Mouse (Mus musculus): Measurements from ENCODE around the gene Hmgb1. TPM values are rescaled to one million over a fixed set of nuclear protein-coding genes. Genes with fewer than 3 reads are reported as not detected.

Gene Hmgb1
- 100 to 1,000 TPM in 5 of 26 experiments, 10 to 100 TPM in 21; 13.6 to 133 (median 39.9) TPM for total RNA-seq (2018; cell fraction: chromatin; rRNA removed)
- total RNA-seq (2018; cell fraction: cytosol; rRNA removed): 100 to 1,000 TPM; 121 to 231 (median 151) TPM
- 100 to 1,000 TPM in 8 of 26 experiments, 10 to 100 TPM in 18; 30.3 to 192 (median 57.9) TPM for total RNA-seq (2018; cell fraction: nucleus; rRNA removed)
- polyA plus RNA-seq (2018): 165 to 414 TPM (median 209 TPM) in 3 replicates

GRCm38 (mm10) chr5:149184104-149184843 is at the start of gene Hmgb1, which contains the start of gene Uspl1:
Hmgb1 (minus strand) TSS chr5:149184489.
Uspl1 (plus strand) TSS chr5:149184350.
- Histone ChIP-seq H3K36me3 (ENCODE audit: inconsistent target) (peaks cover 14% of the 10 kb centered on the region), H3K27ac (peak within 1 kb of the TSS; percentile 97), H3K4me3 (ENCODE audit: inconsistent target) (peak within 1 kb of the TSS; percentile 95), H3K79me2 (ENCODE audit: inconsistent target) (peaks cover 55% of the 10 kb centered on the region)
- WGBS (ENCODE audit: missing documents): under 1% methylated on average over 53 of the region's 59 CpGs

GRCm38 (mm10) chr5:149229619-149230339 is 45.5 kb upstream of the Hmgb1 start:
- 89% methylated on average over 15 of the region's 18 CpGs for WGBS (ENCODE audit: missing documents)
- peak overlapping the region; percentile 79 for H3K27ac ChIP-seq

GRCm38 (mm10) chr5:149228700-149229618 is 44.7 kb upstream of the Hmgb1 start:
- 3% methylated on average over 54 of the region's 55 CpGs for WGBS (ENCODE audit: missing documents)

More at GRCm38 (mm10) chr5:149229619-149230339, 45.5 kb upstream of the Hmgb1 start:
- Histone ChIP-seq H3K79me2 (ENCODE audit: inconsistent target) (no peaks in the 10 kb centered on the region), H3K36me3 (ENCODE audit: inconsistent target) (no peaks in the 10 kb centered on the region), H3K4me3 (ENCODE audit: inconsistent target) (peak overlapping the region; percentile 50)

GRCm38 (mm10) chr5:149224666-149225065 is 40.4 kb upstream of the Hmgb1 start:
- H3K4me3 ChIP-seq (ENCODE audit: inconsistent target): no peak overlapping the region
- no peaks in the 10 kb centered on the region for H3K79me2 ChIP-seq (ENCODE audit: inconsistent target)
- H3K27ac ChIP-seq: no peak overlapping the region
- H3K36me3 ChIP-seq (ENCODE audit: inconsistent target): no peaks in the 10 kb centered on the region
- 59% methylated on average over 7 of the region's 7 CpGs for WGBS (ENCODE audit: missing documents)

More at GRCm38 (mm10) chr5:149228700-149229618, 44.7 kb upstream of the Hmgb1 start:
- Histone ChIP-seq H3K79me2 (ENCODE audit: inconsistent target) (no peaks in the 10 kb centered on the region), H3K4me3 (ENCODE audit: inconsistent target) (peak overlapping the region; percentile 50), H3K27ac (peak overlapping the region; percentile 79), H3K36me3 (ENCODE audit: inconsistent target) (no peaks in the 10 kb centered on the region)

GRCm38 (mm10) chr5:149221355-149221754 is 37.1 kb upstream of the Hmgb1 start:
- 54% methylated on average over 4 of the region's 4 CpGs for WGBS (ENCODE audit: missing documents)
- H3K4me3 ChIP-seq (ENCODE audit: inconsistent target): no peak overlapping the region
- H3K79me2 ChIP-seq (ENCODE audit: inconsistent target): no peaks in the 10 kb centered on the region
- no peak overlapping the region for H3K27ac ChIP-seq
- no peaks in the 10 kb centered on the region for H3K36me3 ChIP-seq (ENCODE audit: inconsistent target)

- WGBS (ENCODE audit: missing documents): 68% methylated on average over 3 of the region's 3 CpGs
- Histone ChIP-seq H3K27ac (no peak overlapping the region), H3K4me3 (ENCODE audit: inconsistent target) (no peak overlapping the region), H3K36me3 (ENCODE audit: inconsistent target) (peaks cover 18% of the 10 kb centered on the region; the same call in 1 of the 2 replicates), H3K79me2 (ENCODE audit: inconsistent target) (no peaks in the 10 kb centered on the region)
These were observed 35.2 kb upstream of the Hmgb1 start for GRCm38 (mm10) chr5:149219493-149219892.

GRCm38 (mm10) chr5:149217524-149218357 is 33.5 kb upstream of the Hmgb1 start:
- Histone ChIP-seq H3K27ac (no peak overlapping the region), H3K79me2 (ENCODE audit: inconsistent target) (no peaks in the 10 kb centered on the region), H3K36me3 (ENCODE audit: inconsistent target) (peaks cover 35% of the 10 kb centered on the region; the same call in 1 of the 2 replicates), H3K4me3 (ENCODE audit: inconsistent target) (no peak overlapping the region)
- WGBS (ENCODE audit: missing documents): 99% methylated on average over 6 of the region's 6 CpGs

GRCm38 (mm10) chr5:149215540-149215939 is 31.3 kb upstream of the Hmgb1 start:
- Histone ChIP-seq H3K4me3 (ENCODE audit: inconsistent target) (no peak overlapping the region), H3K27ac (no peak overlapping the region), H3K36me3 (ENCODE audit: inconsistent target) (peaks cover 51% of the 10 kb centered on the region), H3K79me2 (ENCODE audit: inconsistent target) (no peaks in the 10 kb centered on the region)
- WGBS (ENCODE audit: missing documents): 88% methylated on average over 4 of the region's 7 CpGs

- Histone ChIP-seq H3K27ac (no peak overlapping the region), H3K36me3 (ENCODE audit: inconsistent target) (peaks cover 68% of the 10 kb centered on the region), H3K79me2 (ENCODE audit: inconsistent target) (peaks cover 5% of the 10 kb centered on the region; the same call in 1 of the 2 replicates), H3K4me3 (ENCODE audit: inconsistent target) (no peak overlapping the region)
- WGBS (ENCODE audit: missing documents): 100% methylated on average over 4 of the region's 4 CpGs
These were observed 28.5 kb upstream of the Hmgb1 start for GRCm38 (mm10) chr5:149212806-149213205.

- WGBS (ENCODE audit: missing documents): 98% methylated on average over 4 of the region's 4 CpGs
- Histone ChIP-seq H3K4me3 (ENCODE audit: inconsistent target) (no peak overlapping the region), H3K27ac (no peak overlapping the region), H3K36me3 (ENCODE audit: inconsistent target) (peaks cover 77% of the 10 kb centered on the region), H3K79me2 (ENCODE audit: inconsistent target) (peaks cover 23% of the 10 kb centered on the region)
These were observed 26.8 kb upstream of the Hmgb1 start for GRCm38 (mm10) chr5:149211041-149211440.

- over 99% methylated on average over 8 of the region's 8 CpGs for WGBS (ENCODE audit: missing documents)
- Histone ChIP-seq H3K27ac (no peak overlapping the region), H3K36me3 (ENCODE audit: inconsistent target) (peaks cover 76% of the 10 kb centered on the region), H3K79me2 (ENCODE audit: inconsistent target) (peaks cover 40% of the 10 kb centered on the region), H3K4me3 (ENCODE audit: inconsistent target) (no peak overlapping the region)
These were observed 25.0 kb upstream of the Hmgb1 start for GRCm38 (mm10) chr5:149209328-149209727.

- Histone ChIP-seq H3K4me3 (ENCODE audit: inconsistent target) (no peak overlapping the region), H3K36me3 (ENCODE audit: inconsistent target) (peaks cover 76% of the 10 kb centered on the region)
- 96% methylated on average over 7 of the region's 7 CpGs for WGBS (ENCODE audit: missing documents)
These were observed 24.5 kb upstream of the Hmgb1 start for GRCm38 (mm10) chr5:149208776-149209175.

GRCm38 (mm10) chr5:149207661-149208060 is 23.4 kb upstream of the Hmgb1 start:
- H3K79me2 ChIP-seq (ENCODE audit: inconsistent target): peaks cover 48% of the 10 kb centered on the region
- WGBS (ENCODE audit: missing documents): 90% methylated on average over 6 of the region's 6 CpGs
- H3K27ac ChIP-seq: no peak overlapping the region
- no peak overlapping the region for H3K4me3 ChIP-seq (ENCODE audit: inconsistent target)
- H3K36me3 ChIP-seq (ENCODE audit: inconsistent target): peaks cover 75% of the 10 kb centered on the region

More at GRCm38 (mm10) chr5:149208776-149209175, 24.5 kb upstream of the Hmgb1 start:
- H3K79me2 ChIP-seq (ENCODE audit: inconsistent target): peaks cover 45% of the 10 kb centered on the region
- no peak overlapping the region for H3K27ac ChIP-seq

Data from macrophage (primary cell).